Mouse (Mus musculus): ENCODE data around the gene Krt79.

Krt79 gene

GRCm38 (mm10) chr15:101929666-101930065 lies 10.5 kb downstream of the Krt79 start:
- no peak for DNase-seq (ENCODE audit: low spot score)

GRCm38 (mm10) chr15:101929087-101929486 lies 11.0 kb downstream of the Krt79 start:
- no peak for DNase-seq (ENCODE audit: low spot score)

- no peak for DNase-seq (ENCODE audit: low spot score)
Measured at GRCm38 (mm10) chr15:101927340-101928080, 12.6 kb downstream of the Krt79 start.

DNA sequence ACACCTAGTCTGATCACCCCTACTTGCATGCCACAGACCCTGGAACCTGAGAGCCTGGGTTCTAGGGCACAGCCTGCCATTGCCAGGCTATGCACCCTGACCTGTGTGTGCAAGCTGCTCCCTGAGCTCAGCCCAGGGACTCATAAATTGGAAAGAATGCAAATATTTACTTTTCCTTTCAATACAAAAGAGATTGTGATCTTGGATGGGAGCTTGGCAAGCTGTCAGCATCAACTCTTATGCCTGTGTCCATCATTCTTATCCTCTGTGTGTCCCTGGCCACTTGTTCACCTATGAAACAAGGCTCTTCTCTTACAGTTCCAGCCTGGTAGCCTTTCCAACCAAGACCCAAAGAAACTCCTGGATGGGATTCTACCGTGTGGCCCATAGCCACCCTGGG lies 15.1 kb downstream of the Krt79 start:
- no peak for DNase-seq (ENCODE audit: low spot score)

GRCm38 (mm10) chr15:101924635-101925034 lies 15.5 kb downstream of the Krt79 start, which contains the start of gene Krt4:
Gene Krt4 (minus strand): TSS chr15:101924735.
- DNase-seq (ENCODE audit: low spot score): no peak

DNA sequence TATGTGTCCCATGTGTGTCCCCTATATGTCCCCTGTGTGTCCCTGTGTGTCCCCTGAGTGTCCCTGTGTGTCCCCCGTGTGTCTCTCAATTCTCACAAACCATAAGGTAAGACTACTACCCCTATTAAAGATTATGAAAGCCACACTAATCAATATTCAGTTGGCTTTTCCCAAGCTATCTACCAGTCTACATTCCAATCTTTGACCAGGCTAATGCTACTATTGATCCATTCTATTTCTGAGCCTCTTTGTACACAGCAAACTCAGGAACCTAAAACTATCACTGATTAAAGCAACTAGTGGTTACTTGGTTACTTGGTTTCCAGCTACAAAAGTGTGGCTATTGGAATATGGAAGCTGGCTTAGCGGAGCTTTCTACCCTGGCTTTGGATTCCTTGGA lies 17.8 kb downstream of the Krt79 start:
- no peak for DNase-seq (ENCODE audit: low spot score)

DNA sequence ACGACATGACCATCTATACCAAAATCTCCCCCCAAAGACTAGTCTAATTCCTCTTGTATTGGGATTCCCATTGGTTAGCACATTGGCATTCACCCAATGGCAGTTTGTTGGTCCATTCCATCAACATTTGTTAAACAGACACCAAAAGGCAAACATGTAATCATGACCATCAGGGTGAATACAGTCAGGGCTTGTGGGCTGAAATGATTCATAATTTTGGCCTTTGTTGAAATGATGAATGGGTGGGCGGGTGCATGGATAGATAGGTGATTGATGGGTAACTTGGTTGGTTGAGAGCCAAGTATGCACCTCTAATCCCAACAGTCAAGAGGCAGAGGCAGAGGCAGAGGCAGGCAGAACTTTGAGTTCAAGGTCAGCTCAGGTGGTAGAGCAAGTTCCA lies 24.1 kb downstream of the Krt79 start:
- no peak for DNase-seq (ENCODE audit: low spot score)

DNA sequence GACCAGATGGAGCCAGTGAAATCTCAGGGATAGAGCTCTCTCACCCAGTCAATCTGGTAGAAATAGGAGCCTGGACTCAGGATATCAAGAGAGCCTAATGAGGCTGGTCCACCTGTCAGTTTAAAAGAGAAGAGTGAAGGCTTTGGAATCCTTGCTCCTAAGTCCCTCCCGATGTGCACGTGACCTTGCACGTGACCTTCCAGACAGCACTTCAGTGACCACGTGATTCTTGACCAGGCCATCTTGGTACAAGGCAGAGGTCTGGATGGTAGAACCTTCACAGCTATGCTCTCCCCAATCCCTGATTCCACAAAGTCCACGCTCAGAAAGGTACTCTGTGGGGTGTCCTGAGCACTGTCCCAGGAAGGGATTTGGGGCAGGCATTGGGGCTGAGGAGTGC lies 35.3 kb downstream of the Krt79 start:
- no peak for DNase-seq (ENCODE audit: low spot score)

- DNase-seq (ENCODE audit: low spot score): no peak
Measured at GRCm38 (mm10) chr15:101902171-101903149, 37.7 kb downstream of the Krt79 start.

DNA sequence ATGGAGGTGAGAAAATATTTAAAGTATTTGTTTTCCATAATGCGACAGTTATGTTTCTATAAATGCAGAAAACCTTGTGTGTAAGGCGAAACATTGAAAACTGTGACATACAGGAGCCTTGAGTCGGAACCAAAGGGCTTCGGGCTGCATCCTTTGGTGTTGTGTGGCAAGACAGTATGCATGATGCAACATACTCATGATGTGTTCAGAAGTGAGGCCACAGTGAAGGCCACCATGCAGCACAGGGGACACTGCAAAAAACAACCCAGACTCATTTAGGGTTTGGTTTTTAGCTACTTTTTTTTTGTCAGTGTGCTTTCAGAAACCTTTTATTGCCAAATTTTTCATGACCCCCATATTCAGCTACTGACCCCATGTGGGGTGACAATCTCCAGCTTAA lies 44.9 kb downstream of the Krt79 start:
- DNase-seq (ENCODE audit: low spot score): no peak

- no peak for DNase-seq (ENCODE audit: low spot score)
Measured at GRCm38 (mm10) chr15:101892820-101893219, 47.3 kb downstream of the Krt79 start, which contains the start of gene Krt76. Gene Krt76 (minus strand): TSS chr15:101892920.

GRCm38 (mm10) chr15:101879776-101880175 lies 60.3 kb downstream of the Krt79 start:
- DNase-seq (ENCODE audit: low spot score): no peak
